Mouse (Mus musculus): ENCODE measurements around the gene Ptprq. TPM values are rescaled to one million over a fixed set of nuclear protein-coding genes. Genes with fewer than 3 reads are reported as not detected.

The Ptprq gene
- polyA plus RNA-seq (2014; fragmentation: Nextera tagmentation; extraction: Ambion mirVana) = 0.03 and 0.10 TPM in 2 replicates

GRCm38 (mm10) chr10:107719806-107720205, at the start of gene Ptprq:
TSS of gene Ptprq (minus strand) at chr10:107720051.
- Histone ChIP-seq H3K4me1 (ENCODE audit: control insufficient read depth, insufficient read depth, low read length) (no peaks in the 10 kb centered on the region), H3K4me2 (no peak within 1 kb of the TSS), H3K36me3 (ENCODE audit: control insufficient read depth, insufficient read depth, low read length) (no peaks in the 10 kb centered on the region), H3K27ac (ENCODE audit: low read depth, low read length) (no peak within 1 kb of the TSS), H3K4me3 (ENCODE audit: low read depth, low read length) (no peak within 1 kb of the TSS), H3K9me3 (ENCODE audit: control insufficient read depth, low read length) (no peaks in the 10 kb centered on the region), H3K27me3 (ENCODE audit: control insufficient read depth, insufficient read depth, low read length) (no peaks in the 10 kb centered on the region), H3K9ac (ENCODE audit: low read length) (no peak within 1 kb of the TSS)
- no peak for ATAC-seq (ENCODE audit: low FRiP score)
- DNase-seq (ENCODE audit: low spot score, missing footprints) = no peak
- 78% methylated on average over 1 of the region's 1 CpGs for WGBS

- Histone ChIP-seq H3K9me3 (ENCODE audit: control insufficient read depth, low read length) (no peaks in the 10 kb centered on the region), H3K27ac (ENCODE audit: low read depth, low read length) (no peak overlapping the region), H3K4me3 (ENCODE audit: low read depth, low read length) (no peak overlapping the region), H3K36me3 (ENCODE audit: control insufficient read depth, insufficient read depth, low read length) (no peaks in the 10 kb centered on the region), H3K27me3 (ENCODE audit: control insufficient read depth, insufficient read depth, low read length) (no peaks in the 10 kb centered on the region), H3K9ac (ENCODE audit: low read length) (no peak overlapping the region), H3K4me1 (ENCODE audit: control insufficient read depth, insufficient read depth, low read length) (no peaks in the 10 kb centered on the region), H3K4me2 (no peak overlapping the region)
- 71% methylated on average over 1 of the region's 1 CpGs for WGBS
- ATAC-seq (ENCODE audit: low FRiP score) (no peak), DNase-seq (ENCODE audit: low spot score, missing footprints) (no peak)
Observed at GRCm38 (mm10) chr10:107759624-107760023, 39.8 kb upstream of the Ptprq start.

- DNase-seq (ENCODE audit: low spot score, missing footprints) (no peak), ATAC-seq (ENCODE audit: low FRiP score) (no peak)
- Histone ChIP-seq H3K9me3 (ENCODE audit: control insufficient read depth, low read length) (no peaks in the 10 kb centered on the region), H3K4me3 (ENCODE audit: low read depth, low read length) (no peak overlapping the region), H3K36me3 (ENCODE audit: control insufficient read depth, insufficient read depth, low read length) (no peaks in the 10 kb centered on the region), H3K27me3 (ENCODE audit: control insufficient read depth, insufficient read depth, low read length) (no peaks in the 10 kb centered on the region), H3K4me1 (ENCODE audit: control insufficient read depth, insufficient read depth, low read length) (peaks cover 7% of the 10 kb centered on the region; the same call in 1 of the 2 replicates), H3K27ac (ENCODE audit: low read depth, low read length) (no peak overlapping the region), H3K4me2 (no peak overlapping the region), H3K9ac (ENCODE audit: low read length) (no peak overlapping the region)
- 87% methylated on average over 3 of the region's 3 CpGs for WGBS
Observed at GRCm38 (mm10) chr10:107753471-107753870, 33.6 kb upstream of the Ptprq start.

GRCm38 (mm10) chr10:107752351-107753143, 32.7 kb upstream of the Ptprq start:
- H3K4me3 ChIP-seq (ENCODE audit: low read depth, low read length) = no peak overlapping the region
- WGBS = 30% methylated on average over 15 of the region's 15 CpGs
- no peak overlapping the region for H3K9ac ChIP-seq (ENCODE audit: low read length)
- ATAC-seq (ENCODE audit: low FRiP score) (peak; percentile 91), DNase-seq (ENCODE audit: low spot score, missing footprints) (peak; percentile 89)
- peak overlapping the region; percentile 35 for H3K4me2 ChIP-seq
- no peaks in the 10 kb centered on the region for H3K27me3 ChIP-seq (ENCODE audit: control insufficient read depth, insufficient read depth, low read length)
- peaks cover 7% of the 10 kb centered on the region; the same call in 1 of the 2 replicates for H3K4me1 ChIP-seq (ENCODE audit: control insufficient read depth, insufficient read depth, low read length)
- no peak overlapping the region for H3K27ac ChIP-seq (ENCODE audit: low read depth, low read length)
- no peaks in the 10 kb centered on the region for H3K9me3 ChIP-seq (ENCODE audit: control insufficient read depth, low read length)
- H3K36me3 ChIP-seq (ENCODE audit: control insufficient read depth, insufficient read depth, low read length) = no peaks in the 10 kb centered on the region

- DNase-seq (ENCODE audit: low spot score, missing footprints) (no peak), ATAC-seq (ENCODE audit: low FRiP score) (peak; percentile 47)
- Histone ChIP-seq H3K36me3 (ENCODE audit: control insufficient read depth, insufficient read depth, low read length) (no peaks in the 10 kb centered on the region), H3K4me3 (ENCODE audit: low read depth, low read length) (no peak overlapping the region), H3K9me3 (ENCODE audit: control insufficient read depth, low read length) (no peaks in the 10 kb centered on the region), H3K9ac (ENCODE audit: low read length) (no peak overlapping the region), H3K27me3 (ENCODE audit: control insufficient read depth, insufficient read depth, low read length) (no peaks in the 10 kb centered on the region), H3K4me1 (ENCODE audit: control insufficient read depth, insufficient read depth, low read length) (peaks cover 7% of the 10 kb centered on the region; the same call in 1 of the 2 replicates), H3K4me2 (peak overlapping the region; percentile 35), H3K27ac (ENCODE audit: low read depth, low read length) (no peak overlapping the region)
- 29% methylated on average over 6 of the region's 6 CpGs for WGBS
Observed at GRCm38 (mm10) chr10:107751944-107752343, 32.1 kb upstream of the Ptprq start.

- no peaks in the 10 kb centered on the region for H3K36me3 ChIP-seq (ENCODE audit: control insufficient read depth, insufficient read depth, low read length)
- H3K4me1 ChIP-seq (ENCODE audit: control insufficient read depth, insufficient read depth, low read length) = peaks cover 4% of the 10 kb centered on the region; the same call in 1 of the 2 replicates
- no peaks in the 10 kb centered on the region for H3K27me3 ChIP-seq (ENCODE audit: control insufficient read depth, insufficient read depth, low read length)
- DNase-seq (ENCODE audit: low spot score, missing footprints) = peak; percentile 91
- no peak overlapping the region for H3K4me3 ChIP-seq (ENCODE audit: low read depth, low read length)
- H3K9me3 ChIP-seq (ENCODE audit: control insufficient read depth, low read length) = no peaks in the 10 kb centered on the region
- H3K4me2 ChIP-seq = no peak overlapping the region
- peak; percentile 14; the same call in 1 of the 2 replicates for ATAC-seq (ENCODE audit: low FRiP score)
- H3K9ac ChIP-seq (ENCODE audit: low read length) = no peak overlapping the region
- H3K27ac ChIP-seq (ENCODE audit: low read depth, low read length) = no peak overlapping the region
- WGBS = 18% methylated on average over 5 of the region's 5 CpGs
Observed at GRCm38 (mm10) chr10:107747566-107747965, 27.7 kb upstream of the Ptprq start.

- 30% methylated on average over 9 of the region's 9 CpGs for WGBS
- Histone ChIP-seq H3K4me1 (ENCODE audit: control insufficient read depth, insufficient read depth, low read length) (no peaks in the 10 kb centered on the region), H3K27ac (ENCODE audit: low read depth, low read length) (no peak overlapping the region), H3K9me3 (ENCODE audit: control insufficient read depth, low read length) (no peaks in the 10 kb centered on the region), H3K4me3 (ENCODE audit: low read depth, low read length) (no peak overlapping the region), H3K4me2 (no peak overlapping the region), H3K36me3 (ENCODE audit: control insufficient read depth, insufficient read depth, low read length) (no peaks in the 10 kb centered on the region), H3K27me3 (ENCODE audit: control insufficient read depth, insufficient read depth, low read length) (no peaks in the 10 kb centered on the region), H3K9ac (ENCODE audit: low read length) (no peak overlapping the region)
- DNase-seq (ENCODE audit: low spot score, missing footprints) = no peak
- ATAC-seq (ENCODE audit: low FRiP score) = peak; percentile 62; the same call in 1 of the 2 replicates
Observed at GRCm38 (mm10) chr10:107746717-107747116, 26.9 kb upstream of the Ptprq start.

GRCm38 (mm10) chr10:107739815-107740214, 20.0 kb upstream of the Ptprq start:
- WGBS = 86% methylated on average over 5 of the region's 5 CpGs

GRCm38 (mm10) chr10:107737743-107738142, 17.9 kb upstream of the Ptprq start:
- H3K9me3 ChIP-seq (ENCODE audit: control insufficient read depth, low read length) = no peaks in the 10 kb centered on the region
- no peaks in the 10 kb centered on the region for H3K36me3 ChIP-seq (ENCODE audit: control insufficient read depth, insufficient read depth, low read length)
- no peak overlapping the region for H3K9ac ChIP-seq (ENCODE audit: low read length)
- DNase-seq (ENCODE audit: low spot score, missing footprints) = no peak
- no peak overlapping the region for H3K27ac ChIP-seq (ENCODE audit: low read depth, low read length)
- no peaks in the 10 kb centered on the region; the same call in 1 of the 2 replicates for H3K4me1 ChIP-seq (ENCODE audit: control insufficient read depth, insufficient read depth, low read length)
- no peak for ATAC-seq (ENCODE audit: low FRiP score)
- H3K27me3 ChIP-seq (ENCODE audit: control insufficient read depth, insufficient read depth, low read length) = no peaks in the 10 kb centered on the region
- H3K4me2 ChIP-seq = no peak overlapping the region
- WGBS = 82% methylated on average over 6 of the region's 6 CpGs
- no peak overlapping the region for H3K4me3 ChIP-seq (ENCODE audit: low read depth, low read length)

More at GRCm38 (mm10) chr10:107739815-107740214, 20.0 kb upstream of the Ptprq start:
- no peak for DNase-seq (ENCODE audit: low spot score, missing footprints)
- Histone ChIP-seq H3K4me1 (ENCODE audit: control insufficient read depth, insufficient read depth, low read length) (no peaks in the 10 kb centered on the region), H3K36me3 (ENCODE audit: control insufficient read depth, insufficient read depth, low read length) (no peaks in the 10 kb centered on the region), H3K4me2 (no peak overlapping the region), H3K27me3 (ENCODE audit: control insufficient read depth, insufficient read depth, low read length) (no peaks in the 10 kb centered on the region), H3K9ac (ENCODE audit: low read length) (no peak overlapping the region), H3K9me3 (ENCODE audit: control insufficient read depth, low read length) (no peaks in the 10 kb centered on the region), H3K27ac (ENCODE audit: low read depth, low read length) (no peak overlapping the region), H3K4me3 (ENCODE audit: low read depth, low read length) (no peak overlapping the region)
- no peak for ATAC-seq (ENCODE audit: low FRiP score)
